Mouse (Mus musculus) heart, embryonic 11.5 days (tissue): ENCODE results near the gene Hras. TPM values are rescaled to one million over a fixed set of nuclear protein-coding genes. Genes with fewer than 3 reads are reported as not detected.

Experiments
- ATAC-seq: fragments of 200-750 bp; cut with Nextera tagmentation; replicated peaks from 2 replicates; pipeline ENCODE4 v1.8.0; 2017; ENCODE audit warnings: moderate library complexity; ENCODE audit not compliant: insufficient number of reproducible peaks, low FRiP score, low TSS enrichment
- H3K27ac ChIP-seq: fragments of 300-500 bp; sonication (generic); 2 replicates; pipeline ENCODE4 v1.5.1; 2014; ENCODE audit warnings: mild to moderate bottlenecking, low read depth, low read length
- H3K27me3 ChIP-seq: fragments of 300-500 bp; sonication (generic); 2 replicates; pipeline ENCODE4 v1.6.1; 2014; ENCODE audit warnings: mild to moderate bottlenecking, low read length, mixed read lengths; ENCODE audit not compliant: control insufficient read depth, insufficient read depth
- H3K36me3 ChIP-seq: fragments of 300-500 bp; sonication (generic); 2 replicates; pipeline ENCODE4 v1.6.1; 2014; ENCODE audit warnings: mild to moderate bottlenecking, low read length, moderate library complexity, mixed read lengths; ENCODE audit not compliant: control insufficient read depth, insufficient read depth
- H3K4me1 ChIP-seq: fragments of 300-500 bp; sonication (generic); 2 replicates; pipeline ENCODE4 v1.6.1; 2014; ENCODE audit warnings: low read length; ENCODE audit not compliant: control insufficient read depth, insufficient read depth
- H3K4me2 ChIP-seq: fragments of 300-500 bp; sonication (generic); 2 replicates; pipeline ENCODE4 v1.6.1; 2014; ENCODE audit warnings: mild to moderate bottlenecking, moderate library complexity
- H3K4me3 ChIP-seq: fragments of 300-500 bp; sonication (generic); 2 replicates; pipeline ENCODE4 v1.5.1; 2014; ENCODE audit warnings: low read depth, low read length
- H3K9ac ChIP-seq: fragments of 300-500 bp; sonication (generic); 2 replicates; pipeline ENCODE4 v1.6.1; 2014; ENCODE audit warnings: mild to moderate bottlenecking, low read depth, low read length, moderate library complexity
- H3K9me3 ChIP-seq: fragments of 300-500 bp; sonication (generic); replicated peaks from 2 replicates; pipeline ENCODE4 v1.6.1; 2016; ENCODE audit warnings: low read length; ENCODE audit not compliant: control insufficient read depth
- WGBS: fragments of 180-500 bp; shearing (Covaris S2); extraction: QIAGEN DNeasy Blood & Tissue Kit; methylation state at CpG from one replicate; pipeline ENCODE4 v1.1.7; 2014; ENCODE audit not compliant: insufficient replicate concordance; 5-methylcytosine and 5-hydroxymethylcytosine counted together
- microRNA counts: library from miRNA; unstranded; fragments of <30 nt; microRNA quantifications from one replicate; lab custom pipeline; 2015
- microRNA-seq: library from miRNA; unstranded; fragments of <30 nt; microRNA quantifications from one replicate; pipeline ENCODE4, GENCODE M21; 2016; ENCODE audit warnings: borderline number of aligned reads
- polyA plus RNA-seq: library from polyadenylated mRNA; unstranded; fragments of >200 nt; fragmentation: Nextera tagmentation; extraction: Ambion mirVana; gene quantifications from 2 replicates; pipeline ENCODE4 v1.2.1, GENCODE M21; 2014

Hras gene
- polyA plus RNA-seq, 1 experiment from 2014 or later = 73.1 TPM

- no peak overlapping the region for H3K4me3 ChIP-seq
- H3K36me3 ChIP-seq = peaks cover 10% of the 10 kb centered on the region; the same call in 1 of the 2 replicates
- WGBS = 60% methylated on average over 5 of the region's 5 CpGs
- no peak overlapping the region for H3K27ac ChIP-seq
- ATAC-seq = no peak
- no peak overlapping the region for H3K4me2 ChIP-seq
- H3K9ac ChIP-seq = no peak overlapping the region
- H3K27me3 ChIP-seq = no peaks in the 10 kb centered on the region
- H3K9me3 ChIP-seq = no peaks in the 10 kb centered on the region
- no peaks in the 10 kb centered on the region; the same call in 1 of the 2 replicates for H3K4me1 ChIP-seq
Observed at GRCm38 (mm10) chr7:141143112-141143511, 50.7 kb downstream of the Hras start.

- Histone ChIP-seq H3K36me3 (peaks cover 12% of the 10 kb centered on the region), H3K27ac (no peak overlapping the region), H3K4me3 (no peak overlapping the region), H3K9me3 (no peaks in the 10 kb centered on the region), H3K4me2 (no peak overlapping the region), H3K4me1 (no peaks in the 10 kb centered on the region; the same call in 1 of the 2 replicates), H3K9ac (no peak overlapping the region), H3K27me3 (no peaks in the 10 kb centered on the region)
- no peak for ATAC-seq
- WGBS = 77% methylated on average over 4 of the region's 4 CpGs
Observed at GRCm38 (mm10) chr7:141141326-141141725, 52.5 kb downstream of the Hras start.

MicroRNAs encoded within 50 kb of the gene (microRNA counts, 519-probe panel; counts per million panel counts)
- 5,928 counts per million, percentile 71 among the panel's probes with 10 or more counts for microRNA mmu-miR-210 (lab: Ali Mortazavi, UCI)

Small RNAs within 50 kb of the gene (microRNA-seq; reads per million reads assigned to microRNA genes)
- 1,356 reads per million, percentile 86 among the genes with 10 or more reads in this experiment for gene Mir210

Other genes starting within 250 kb of the Hras start
- 0.34 TPM in 1 of 2 replicates, not detected in the other for gene Ifitm5, start 243.7 kb downstream of the Hras start, polyA plus RNA-seq
- 0.46 TPM in 1 of 2 replicates, not detected in the other for gene Gm45717, start 238.1 kb downstream of the Hras start, polyA plus RNA-seq
- gene Ifitm2, start 238.0 kb downstream of the Hras start, polyA plus RNA-seq = 420 and 429 TPM in 2 replicates
- 4.8 and 7.6 TPM in 2 replicates for gene Ifitm1, start 226.8 kb downstream of the Hras start, polyA plus RNA-seq
- 32.5 and 36.2 TPM in 2 replicates for gene Ifitm3, start 183.2 kb downstream of the Hras start, polyA plus RNA-seq
- 0.26 TPM in 1 of 2 replicates, not detected in the other for gene Ifitm6, start 176.1 kb downstream of the Hras start, polyA plus RNA-seq
- not detected in 2 replicates for gene Gm17387, start 164.9 kb downstream of the Hras start, polyA plus RNA-seq
- 1.4 and 2.6 TPM in 2 replicates for gene B4galnt4, start 132.9 kb downstream of the Hras start, polyA plus RNA-seq
- gene Pkp3, start 115.8 kb downstream of the Hras start, polyA plus RNA-seq = 0.67 and 0.68 TPM in 2 replicates
- 2.3 and 3.0 TPM in 2 replicates for gene Sigirr, start 93.4 kb downstream of the Hras start, polyA plus RNA-seq
- gene Ano9, start 76.2 kb downstream of the Hras start, polyA plus RNA-seq = 0.31 TPM in 1 of 2 replicates, not detected in the other
- 65.0 and 71.2 TPM in 2 replicates for gene Ptdss2, start 71.6 kb downstream of the Hras start, polyA plus RNA-seq
- gene Rnh1, start 21.1 kb downstream of the Hras start, polyA plus RNA-seq = 95.3 and 103 TPM in 2 replicates
- gene Lrrc56, start 152 bp upstream of the Hras start, polyA plus RNA-seq = 1.6 TPM in 2 replicates
- 0.46 and 0.99 TPM in 2 replicates for gene Lmntd2, start 20.1 kb upstream of the Hras start, polyA plus RNA-seq
- 14.3 and 17.5 TPM in 2 replicates for gene Rassf7, start 21.9 kb upstream of the Hras start, polyA plus RNA-seq
- 50.2 and 51.1 TPM in 2 replicates for gene Phrf1, start 34.8 kb upstream of the Hras start, polyA plus RNA-seq
- gene Irf7, start 72.5 kb upstream of the Hras start, polyA plus RNA-seq = 0.99 and 1.2 TPM in 2 replicates
- not detected in 2 replicates for gene Cdhr5, start 82.8 kb upstream of the Hras start, polyA plus RNA-seq
- gene Sct, start 85.1 kb upstream of the Hras start, polyA plus RNA-seq = 2.2 and 3.0 TPM in 2 replicates
- gene Drd4, start 98.0 kb upstream of the Hras start, polyA plus RNA-seq = 0.10 and 0.17 TPM in 2 replicates
- 40.2 and 42.5 TPM in 2 replicates for gene Deaf1, start 133.7 kb upstream of the Hras start, polyA plus RNA-seq
- gene Tmem80, start 133.7 kb upstream of the Hras start, polyA plus RNA-seq = 17.9 and 23.6 TPM in 2 replicates
- 0.51 and 0.82 TPM in 2 replicates for gene Eps8l2, start 144.9 kb upstream of the Hras start, polyA plus RNA-seq
- gene Taldo1, start 198.2 kb upstream of the Hras start, polyA plus RNA-seq = 288 and 291 TPM in 2 replicates
- 29.3 and 32.2 TPM in 2 replicates for gene Gatd1, start 220.1 kb upstream of the Hras start, polyA plus RNA-seq
- gene Cend1, start 235.5 kb upstream of the Hras start, polyA plus RNA-seq = 7.4 and 9.3 TPM in 2 replicates
- gene Slc25a22, start 243.9 kb upstream of the Hras start, polyA plus RNA-seq = 19.4 and 19.7 TPM in 2 replicates